Mouse (Mus musculus): Measurements from ENCODE around the gene Ascc1.
"Not testable (repeated sequence)": the region's sequence is repeated elsewhere in the genome, so short reads cannot be mapped to it uniquely, and the experiment has no call there.

Gene Ascc1

DNA sequence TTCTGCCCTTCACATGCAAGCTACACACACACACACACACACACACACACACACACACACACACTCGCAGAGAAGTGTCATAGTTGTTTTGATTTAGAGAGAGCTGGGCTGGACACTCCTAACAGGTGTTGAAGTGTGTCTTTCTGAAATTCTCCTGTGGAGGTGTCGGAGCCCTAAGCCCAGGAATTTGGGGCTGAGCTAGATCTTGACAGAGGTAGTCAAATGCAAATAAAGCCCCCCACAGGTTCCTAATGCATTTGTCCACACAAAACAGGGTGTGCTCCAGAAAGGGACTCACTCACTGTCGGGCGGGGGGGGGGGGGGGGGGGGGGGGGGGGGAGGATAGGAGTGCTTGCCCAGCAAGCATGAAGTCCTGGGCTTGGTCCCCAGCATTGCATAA, 25.5 kb upstream of the Ascc1 start:
- no peak for DNase-seq (ENCODE audit: inconsistent age in 2 of 2, low spot score in 1 of 2)

DNA sequence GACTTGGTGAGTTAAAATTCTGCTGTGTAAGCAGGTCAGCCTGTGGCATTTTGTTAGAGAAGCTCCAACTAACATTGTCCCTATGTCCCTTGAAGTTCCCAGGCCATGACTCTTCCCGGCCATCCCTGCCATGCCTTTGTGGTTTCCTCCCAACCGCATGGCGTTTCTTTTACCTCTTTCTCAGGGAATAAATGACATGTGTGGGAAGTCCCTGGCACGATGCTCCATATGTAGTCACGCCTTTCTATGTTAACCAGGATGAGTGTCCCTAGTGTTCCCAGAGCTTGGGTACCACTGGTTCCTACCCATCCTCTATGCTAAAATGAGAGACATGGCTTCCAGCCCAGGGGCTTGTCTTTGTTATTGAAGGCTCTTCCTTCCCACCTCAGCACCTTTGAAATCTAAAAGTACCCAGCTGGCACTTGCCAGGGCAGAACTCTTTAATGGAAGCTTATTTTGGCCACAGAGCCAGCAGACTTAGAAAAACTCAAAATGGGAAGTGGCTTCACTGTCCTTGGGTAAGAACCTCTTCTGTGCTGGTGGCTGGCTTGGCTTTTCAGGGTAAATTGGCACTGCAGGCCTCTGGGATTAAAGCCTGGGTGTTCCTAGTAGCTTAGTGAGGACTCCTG, 24.8 kb upstream of the Ascc1 start:
- peak in 1 of 2 experiments; percentile 49 for DNase-seq (ENCODE audit: inconsistent age in 2 of 2, low spot score in 1 of 2)

DNA sequence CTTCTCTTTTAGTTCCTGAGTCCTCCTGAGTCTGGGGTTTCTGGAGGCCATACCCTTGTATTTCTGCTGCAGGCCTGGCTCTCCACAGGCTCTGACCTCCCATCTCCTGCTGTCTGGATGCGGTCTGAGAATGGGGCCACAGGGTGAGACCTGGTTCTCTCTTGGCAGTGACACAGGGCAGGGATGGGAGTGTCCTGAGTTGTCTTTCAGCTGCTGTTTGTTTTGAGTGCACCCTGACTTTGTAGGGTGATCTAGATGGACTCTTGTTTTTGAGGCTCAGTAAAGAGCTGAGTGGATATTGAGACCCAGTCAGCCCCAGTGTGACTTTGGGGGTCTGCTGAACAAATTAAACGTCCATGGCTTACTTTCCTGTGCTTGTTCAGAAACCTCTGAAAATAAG, 24.2 kb upstream of the Ascc1 start:
- peak in 1 of 2 experiments; percentile 71 for DNase-seq (ENCODE audit: inconsistent age in 2 of 2, low spot score in 1 of 2)

DNA sequence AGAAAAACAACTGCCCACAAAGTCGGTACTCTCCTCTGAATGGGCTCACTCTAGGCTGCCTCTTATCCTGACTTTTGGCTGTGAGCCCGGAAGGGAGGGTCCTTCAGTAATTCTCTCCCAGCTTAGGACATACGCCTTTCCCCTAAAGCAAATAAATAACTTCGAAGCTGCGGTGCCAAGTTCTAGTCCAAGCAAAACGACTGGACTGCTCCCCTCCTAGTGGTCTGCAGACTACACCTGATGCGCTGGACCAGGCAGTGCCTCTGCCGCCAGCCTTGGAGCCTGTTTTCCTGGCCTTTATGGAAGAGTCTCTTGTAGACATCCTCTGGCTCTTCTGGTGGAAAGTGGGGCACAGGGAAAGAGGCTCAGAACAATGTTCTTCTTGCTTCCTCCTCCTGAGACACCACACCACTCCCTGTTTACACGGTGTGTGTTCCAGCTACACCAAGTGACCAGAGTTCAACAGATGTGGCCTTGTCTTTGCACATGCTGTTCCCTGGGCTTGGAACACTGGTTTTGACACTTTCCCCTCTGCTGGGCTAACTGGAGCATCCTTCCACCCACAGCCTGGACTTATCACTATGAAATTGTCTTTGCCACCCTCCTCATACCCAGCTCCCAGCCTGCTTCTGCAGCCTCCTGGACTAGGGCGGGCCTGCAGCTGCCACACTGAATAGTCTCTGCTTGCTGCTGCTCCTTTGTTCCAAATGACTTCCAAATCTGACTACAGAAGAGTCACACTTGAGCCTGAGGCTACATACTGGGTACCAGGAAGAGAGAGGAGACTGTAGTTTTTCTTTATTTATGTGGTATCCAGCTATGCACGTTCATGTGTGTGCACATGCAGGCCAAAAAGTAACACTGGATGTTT, 23.5 kb upstream of the Ascc1 start:
- DNase-seq (ENCODE audit: inconsistent age in 2 of 2, low spot score in 1 of 2): peak; percentile 77 to 89

DNA sequence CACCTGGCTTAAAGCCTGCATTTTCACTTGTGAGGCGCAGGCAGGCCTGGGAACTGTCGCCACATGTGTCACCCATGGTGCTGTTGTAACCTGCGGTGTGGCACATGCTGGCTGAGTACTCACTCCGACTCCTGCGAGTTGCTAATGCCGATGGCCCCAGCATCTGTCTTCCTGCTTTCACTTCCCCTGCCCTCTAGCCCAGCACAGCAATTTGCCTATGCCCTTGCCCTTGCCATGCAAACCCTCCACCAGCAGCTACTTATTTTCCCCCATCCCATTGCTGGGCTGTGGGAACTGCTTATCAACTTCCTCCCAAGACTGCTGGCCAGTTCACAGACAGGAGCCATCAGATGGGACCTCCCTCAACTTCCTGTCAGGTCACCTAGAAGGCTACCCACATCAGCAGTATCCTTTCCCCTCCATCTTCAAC, 21.8 kb upstream of the Ascc1 start:
- DNase-seq (ENCODE audit: inconsistent age in 2 of 2, low spot score in 1 of 2): peak; percentile 63 to 78

DNA sequence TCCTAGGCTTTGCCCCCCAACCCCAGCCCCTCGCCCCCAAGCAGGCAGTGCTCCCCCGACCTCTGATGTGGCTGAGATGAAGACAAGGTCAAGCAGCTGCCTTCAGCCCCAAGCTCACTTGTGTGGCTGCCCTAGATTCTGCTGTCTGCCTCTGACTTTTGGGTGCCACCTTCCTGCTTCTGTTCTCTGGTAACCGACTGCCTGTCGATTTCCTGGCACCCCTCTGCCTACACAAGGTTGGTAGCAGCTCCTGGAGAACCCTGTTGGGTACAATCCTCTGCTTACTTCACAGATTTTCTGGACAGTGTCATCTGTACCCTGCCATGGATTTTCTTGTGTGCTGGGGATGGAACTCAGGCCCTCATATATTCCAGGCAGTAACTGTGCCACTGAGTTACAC, 21.3 kb upstream of the Ascc1 start:
- no peak for DNase-seq (ENCODE audit: inconsistent age in 2 of 2, low spot score in 1 of 2)

DNA sequence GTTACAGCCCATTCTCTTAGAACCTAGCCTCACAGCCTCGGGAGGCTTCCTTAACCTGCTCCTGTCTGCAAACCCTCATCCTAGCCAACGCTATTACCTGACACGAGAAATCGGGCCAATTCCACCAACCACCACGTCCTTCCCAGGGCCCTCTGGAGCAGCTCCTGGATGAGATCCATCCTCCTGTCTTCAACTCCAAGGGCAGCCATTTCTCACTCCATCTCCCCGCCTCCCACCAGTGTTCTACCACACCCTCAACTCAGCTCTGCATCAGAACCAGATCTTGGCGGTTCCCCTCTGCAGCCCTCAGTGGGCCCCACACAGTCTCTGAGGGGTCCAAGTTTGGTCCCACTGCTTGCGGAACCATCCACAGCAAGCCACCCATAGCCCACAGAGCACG, 20.8 kb upstream of the Ascc1 start:
- DNase-seq (ENCODE audit: inconsistent age in 2 of 2, low spot score in 1 of 2): peak; percentile 67 to 88

DNA sequence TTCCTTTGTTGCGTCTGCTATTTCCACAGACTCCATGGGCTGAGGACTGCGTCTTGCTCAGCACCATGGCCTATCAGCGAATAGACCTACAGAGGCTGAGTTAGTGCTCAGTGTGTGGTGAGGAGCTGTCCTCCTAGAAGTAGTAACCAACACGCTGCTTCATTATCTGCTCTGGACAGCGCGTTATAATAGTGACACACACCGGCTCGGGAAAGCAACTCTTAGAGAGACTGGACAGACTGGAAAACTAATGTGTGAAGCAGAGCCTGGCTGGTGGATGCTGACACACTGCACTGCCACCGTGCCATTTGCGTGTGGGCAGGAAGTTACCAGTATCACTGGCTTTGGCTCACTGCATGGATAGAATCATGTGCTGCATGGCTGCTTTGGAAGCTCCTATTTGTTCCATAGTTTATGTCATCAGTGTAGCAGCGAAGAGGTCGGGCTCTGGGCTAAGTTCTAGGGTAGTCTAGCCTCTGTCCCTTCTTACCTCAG, 20.2 kb upstream of the Ascc1 start:
- peak in 1 of 2 experiments; percentile 53 for DNase-seq (ENCODE audit: inconsistent age in 2 of 2, low spot score in 1 of 2)

DNA sequence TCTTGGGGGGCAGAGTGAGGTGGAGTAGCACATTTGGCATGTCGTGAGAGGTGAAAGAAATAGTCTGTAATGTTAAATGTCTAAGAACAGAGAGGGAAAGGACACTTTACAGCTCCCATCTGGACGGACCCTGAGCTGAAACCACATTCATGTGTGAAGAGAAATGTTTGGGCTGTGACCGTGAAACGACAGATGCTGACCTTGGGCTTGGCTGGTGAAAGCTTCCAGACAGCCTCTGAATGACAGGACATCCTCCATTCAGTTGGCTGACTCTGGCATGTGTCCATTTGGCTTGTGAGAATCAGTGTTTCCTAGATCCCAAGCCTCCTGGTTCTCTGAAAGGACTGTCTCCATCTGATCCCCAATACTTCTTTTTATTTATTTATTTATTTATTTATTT, 14.6 kb upstream of the Ascc1 start:
- DNase-seq (ENCODE audit: inconsistent age in 2 of 2, low spot score in 1 of 2): peak; percentile 58 to 83

DNA sequence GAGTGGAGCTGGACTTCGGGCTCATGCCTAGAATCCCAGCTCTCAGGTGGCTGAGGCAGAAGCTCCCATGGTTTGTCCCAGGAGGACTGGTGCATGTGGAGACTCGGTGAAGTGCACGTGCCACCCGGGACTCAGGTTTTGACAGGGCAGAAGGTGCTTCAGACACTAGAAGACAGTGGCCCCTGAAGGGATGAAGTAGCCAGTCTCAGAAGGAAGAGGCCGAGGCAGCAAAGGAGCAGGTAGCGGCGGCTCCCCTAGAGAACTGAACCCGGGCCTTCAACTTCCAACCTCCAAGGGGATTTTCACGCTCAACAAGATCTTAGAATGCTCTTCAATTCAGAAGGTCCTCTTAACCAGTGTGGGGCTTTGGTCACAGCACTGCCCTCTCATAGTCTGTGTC, 12.2 kb upstream of the Ascc1 start:
- DNase-seq (ENCODE audit: inconsistent age in 2 of 2, low spot score in 1 of 2): peak in 1 of 2 experiments; percentile 36

DNA sequence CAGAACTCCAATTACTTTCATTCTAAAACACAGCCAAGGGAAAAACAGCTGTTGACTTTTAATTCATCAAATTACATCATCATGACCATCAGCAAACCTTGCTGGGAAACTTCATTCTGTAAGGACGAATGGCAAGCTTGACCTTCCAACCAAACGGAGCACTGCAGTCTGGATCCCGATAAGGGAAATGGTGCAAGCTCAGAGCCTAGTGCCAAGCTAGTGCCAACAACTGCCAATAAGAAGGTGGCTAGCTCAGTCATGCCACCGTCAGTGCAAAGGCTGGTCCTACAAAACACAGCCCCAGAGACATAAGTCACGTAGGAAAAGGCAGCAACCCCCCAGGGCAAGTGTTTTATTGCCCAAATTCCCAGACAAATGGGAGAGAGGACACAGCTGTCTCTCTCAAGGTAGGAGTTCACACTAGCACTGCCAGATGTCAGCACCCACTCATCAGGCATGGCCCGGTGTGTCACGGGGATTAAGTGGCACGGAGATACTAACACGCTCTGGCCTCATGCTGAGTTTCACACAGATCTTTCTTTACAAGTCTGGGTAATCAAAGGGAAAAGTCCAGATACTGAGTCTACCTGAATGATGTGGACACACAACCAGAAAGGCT, 11.2 kb upstream of the Ascc1 start:
- peak in 1 of 2 experiments; percentile 89 for DNase-seq (ENCODE audit: inconsistent age in 2 of 2, low spot score in 1 of 2)

DNA sequence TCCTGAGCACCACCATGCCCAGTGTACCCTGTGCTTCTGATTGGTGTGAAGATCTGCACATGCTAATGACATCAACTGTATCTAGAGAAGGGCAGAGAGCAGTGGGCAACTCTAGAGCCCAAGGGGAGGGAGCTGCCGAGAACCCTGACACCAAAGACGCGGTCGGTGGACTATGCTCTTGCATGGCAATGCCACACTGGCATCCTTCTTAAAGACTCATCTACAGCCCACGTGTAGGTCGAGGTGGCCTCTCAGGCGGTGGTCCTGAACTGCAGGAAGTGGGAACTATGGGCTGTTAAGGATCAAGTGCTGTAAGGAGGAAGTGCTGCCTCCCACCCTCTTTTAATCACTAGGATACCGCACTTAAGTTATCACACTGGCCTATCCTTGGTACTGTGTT, 10.6 kb upstream of the Ascc1 start:
- no peak for DNase-seq (ENCODE audit: inconsistent age in 2 of 2, low spot score in 1 of 2)

DNA sequence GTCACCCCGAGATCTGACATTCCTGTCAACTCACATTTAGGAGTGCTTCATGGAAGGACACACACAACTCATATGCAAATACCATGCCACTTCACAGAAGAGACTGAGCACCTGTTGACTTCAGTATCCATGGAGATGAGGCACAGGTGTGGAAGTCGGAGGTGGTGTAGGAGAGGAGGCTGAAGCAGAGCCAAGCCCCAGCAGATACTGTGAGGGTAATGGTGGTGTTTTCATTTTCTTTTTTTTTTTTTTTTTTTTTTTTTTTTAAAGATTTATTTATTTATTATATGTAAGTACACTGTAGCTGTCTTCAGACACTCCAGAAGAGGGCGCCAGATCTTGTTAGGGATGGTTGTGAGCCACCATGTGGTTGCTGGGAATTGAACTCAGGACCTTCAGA, 8.8 kb upstream of the Ascc1 start:
- not testable (repeated sequence) for DNase-seq (ENCODE audit: inconsistent age in 2 of 2, low spot score in 1 of 2)

DNA sequence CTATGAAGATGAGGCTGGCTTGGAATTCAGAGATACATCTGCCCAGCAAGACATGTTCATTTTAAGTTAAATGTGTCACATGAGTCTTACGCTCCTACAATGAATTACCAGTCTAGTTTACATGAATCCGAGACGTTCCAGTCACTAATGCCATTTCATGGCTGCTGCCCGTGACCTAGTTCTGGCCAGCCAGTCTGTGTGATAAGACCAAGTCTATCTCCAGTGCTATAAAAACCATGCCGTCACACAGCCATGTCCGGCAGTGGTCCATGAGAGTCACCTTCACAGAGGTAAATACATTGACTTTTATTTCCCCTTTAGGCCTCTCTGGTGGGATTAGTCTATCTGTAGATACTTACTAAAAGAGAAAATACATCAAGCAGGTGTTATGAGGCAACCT, 6.7 kb upstream of the Ascc1 start:
- DNase-seq (ENCODE audit: inconsistent age in 2 of 2, low spot score in 1 of 2): peak in 1 of 2 experiments; percentile 45

DNA sequence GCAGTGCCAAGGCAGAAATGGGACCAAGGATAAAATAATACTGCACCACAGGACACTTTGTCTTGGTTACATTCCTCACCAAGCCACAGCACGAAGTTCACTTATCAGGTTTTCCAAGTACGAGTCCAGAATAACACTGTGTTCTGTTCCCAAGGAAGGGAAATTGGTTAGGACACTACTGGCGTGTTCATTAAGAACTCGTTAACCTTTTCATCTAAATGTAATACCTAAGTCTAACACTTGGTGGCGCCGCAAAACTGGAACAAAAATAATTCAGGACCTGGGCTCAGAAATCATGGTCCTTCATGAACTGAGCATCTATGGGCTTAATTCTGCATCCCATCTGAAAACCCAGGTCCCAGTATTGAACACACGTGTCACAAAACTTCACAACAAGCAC, 5.0 kb upstream of the Ascc1 start:
- DNase-seq (ENCODE audit: inconsistent age in 2 of 2, low spot score in 1 of 2): peak in 1 of 2 experiments; percentile 93

DNA sequence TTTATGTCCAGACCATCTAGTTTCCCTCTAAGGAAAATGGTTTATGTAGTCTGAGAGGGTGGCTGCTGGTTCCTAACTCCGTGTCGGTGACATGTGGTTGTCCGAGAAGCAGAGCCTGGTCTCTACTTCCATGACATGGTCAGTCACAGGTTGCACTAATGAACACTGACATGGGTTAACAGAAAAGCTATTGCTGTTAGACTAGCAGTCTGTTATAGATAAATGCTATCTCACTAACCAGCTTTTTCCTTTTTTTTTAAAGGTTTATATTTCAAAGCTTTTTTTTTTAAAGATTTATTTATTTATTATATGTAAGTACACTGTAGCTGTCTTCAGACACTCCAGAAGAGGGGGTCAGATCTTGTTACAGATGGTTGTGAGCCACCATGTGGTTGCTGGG, 3.5 kb upstream of the Ascc1 start:
- DNase-seq (ENCODE audit: inconsistent age in 2 of 2, low spot score in 1 of 2): no peak

DNA sequence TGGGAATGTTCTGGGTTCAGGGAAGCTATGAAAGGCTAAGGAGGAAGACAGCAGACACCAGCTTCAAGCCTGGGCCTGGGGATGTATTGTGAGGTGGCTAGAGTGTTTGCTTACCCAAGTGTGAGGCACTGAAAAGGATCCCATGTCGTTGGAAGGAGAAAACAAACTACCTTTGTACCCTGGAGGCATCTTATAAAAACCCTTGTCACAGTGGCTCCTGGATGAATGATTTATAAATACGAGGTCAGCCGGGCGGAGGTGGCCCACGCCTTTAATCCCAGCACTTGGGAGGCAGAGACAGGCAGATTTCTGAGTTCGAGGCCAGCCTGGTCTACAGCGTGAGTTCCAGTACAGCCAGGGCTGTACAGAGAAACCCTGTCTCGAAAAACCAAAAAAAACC, 942 bp upstream of the Ascc1 start:
- DNase-seq (ENCODE audit: inconsistent age in 2 of 2, low spot score in 1 of 2): peak in 1 of 2 experiments; percentile 41

DNA sequence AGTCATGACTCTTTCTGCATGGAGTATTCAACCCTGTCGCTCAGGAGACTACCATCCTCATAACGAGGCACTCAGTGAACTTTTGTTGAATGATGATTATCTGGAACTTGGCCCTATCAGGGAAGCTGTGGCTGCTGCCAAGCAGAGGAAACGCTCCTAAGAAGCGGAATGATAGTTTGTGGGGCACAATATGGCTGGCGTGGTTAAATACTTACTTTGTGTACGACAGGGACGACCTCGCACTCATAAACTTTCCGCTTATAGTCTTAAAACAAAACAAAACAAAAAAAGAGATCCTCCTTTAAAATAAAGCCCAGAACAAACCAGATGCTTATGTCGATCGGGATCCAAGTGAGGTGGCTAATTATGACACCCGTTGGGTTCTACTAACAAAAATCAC, 402 bp upstream of the Ascc1 start:
- no peak for DNase-seq (ENCODE audit: inconsistent age in 2 of 2, low spot score in 1 of 2)

DNA sequence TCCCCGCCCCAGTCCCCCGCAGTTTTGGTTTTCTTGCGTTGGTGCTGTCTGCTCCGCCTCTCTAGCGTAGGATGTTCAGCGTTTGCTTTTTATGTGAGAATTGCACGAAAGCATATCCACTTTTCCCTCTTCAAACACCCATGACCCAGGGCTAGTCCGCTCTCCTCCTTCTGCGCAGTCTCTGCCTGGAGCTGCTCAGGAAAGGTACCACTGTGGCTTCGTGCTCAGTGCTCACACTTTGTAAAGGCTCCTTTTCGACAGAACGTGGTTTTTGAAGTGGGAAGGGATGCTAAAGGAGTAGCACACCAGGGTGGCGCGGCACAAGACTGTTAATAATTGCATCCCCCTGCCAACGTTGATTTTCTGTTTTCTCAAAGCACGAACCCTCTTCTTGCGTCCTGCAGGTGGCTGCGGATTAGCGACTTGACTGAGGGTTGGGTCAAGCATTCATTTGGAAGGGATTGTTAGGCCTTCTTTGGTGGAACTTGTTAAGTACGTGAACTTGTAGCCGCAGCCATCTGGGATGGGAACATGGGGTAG, 678 bp downstream of the Ascc1 start:
- no peak for DNase-seq (ENCODE audit: inconsistent age in 2 of 2, low spot score in 1 of 2)

DNA sequence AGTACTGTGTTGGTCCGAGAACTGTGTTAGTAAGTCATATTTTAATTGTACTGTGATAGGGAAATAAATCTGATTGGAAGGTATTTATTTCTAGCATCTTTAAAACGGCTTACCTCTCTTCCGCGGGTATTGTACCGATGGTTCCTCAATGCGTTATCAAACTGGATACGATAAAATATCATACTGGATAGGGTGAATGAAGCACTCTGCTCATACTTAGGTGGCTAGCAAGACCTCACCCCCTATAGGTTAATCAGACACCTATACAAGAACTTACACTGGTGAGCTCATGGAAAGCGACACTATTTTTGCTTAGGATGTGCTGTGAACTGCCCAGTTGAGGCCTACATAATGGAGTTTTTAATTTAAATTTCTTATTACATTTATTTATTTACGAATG, 1.2 kb downstream of the Ascc1 start:
- no peak for DNase-seq (ENCODE audit: inconsistent age in 2 of 2, low spot score in 1 of 2)

DNA sequence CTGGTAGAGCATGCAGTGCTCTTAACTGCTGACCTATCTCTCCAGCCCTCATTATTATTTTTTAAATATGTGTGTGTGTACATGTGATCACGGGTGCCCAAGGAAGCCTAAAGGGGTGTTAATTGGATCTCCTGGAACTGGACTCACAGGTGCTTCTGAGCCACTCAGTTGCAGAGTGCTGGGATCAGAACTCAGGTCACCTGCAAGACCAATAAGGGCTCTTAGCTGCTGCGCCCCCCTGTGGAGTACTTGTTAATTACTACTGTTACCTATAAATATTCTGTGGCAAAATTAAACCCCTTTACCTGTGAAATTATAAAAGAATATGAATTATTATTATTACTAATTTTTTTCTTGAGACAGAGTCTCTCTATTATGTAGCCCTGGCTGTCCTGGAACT, 2.7 kb downstream of the Ascc1 start:
- peak in 1 of 2 experiments; percentile 79 for DNase-seq (ENCODE audit: inconsistent age in 2 of 2, low spot score in 1 of 2)

DNA sequence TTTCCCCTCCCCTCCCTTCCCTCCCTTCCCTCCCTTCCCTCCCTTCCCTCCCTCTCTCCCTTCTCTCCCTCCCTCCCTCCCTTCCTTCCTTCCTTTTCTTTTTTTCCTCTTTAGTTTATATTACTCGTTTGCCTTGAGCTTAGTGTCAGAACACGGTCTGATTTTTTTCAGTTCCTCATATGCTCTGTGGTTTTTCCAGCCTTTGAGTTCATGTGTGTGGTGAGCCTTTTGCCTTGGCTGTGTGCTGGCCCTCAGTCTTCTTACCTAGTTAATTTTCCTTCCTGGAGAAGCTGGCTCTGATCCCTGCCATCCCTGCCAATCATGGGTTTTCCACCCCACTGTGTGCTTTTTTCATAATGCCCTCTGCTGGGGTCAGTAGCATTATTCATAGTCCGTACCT, 6.5 kb downstream of the Ascc1 start:
- no peak for DNase-seq (ENCODE audit: inconsistent age in 2 of 2, low spot score in 1 of 2)
